Comparison of ENCODE assay signal across 32 mouse cellular contexts in the genomic region with DNA sequence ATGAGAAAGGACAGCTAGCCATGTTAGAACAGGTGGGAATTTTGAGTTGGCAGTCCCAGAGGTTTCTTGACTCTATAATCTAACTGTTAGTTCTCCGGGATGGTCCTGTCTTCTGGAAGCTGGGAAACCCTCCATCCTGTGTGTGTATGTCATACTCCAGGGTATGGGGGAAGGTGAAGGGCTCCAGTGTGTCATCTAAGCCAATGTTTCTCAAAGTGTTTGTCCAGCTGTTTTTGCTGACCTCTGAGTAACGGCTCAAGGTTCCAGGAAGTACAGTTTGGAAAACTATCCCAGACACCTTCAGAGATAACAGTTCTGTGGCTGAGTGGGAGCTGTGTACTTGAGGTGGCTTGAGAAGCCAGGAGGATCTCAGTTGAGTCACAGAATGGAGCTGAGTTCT.
"Had no signal": no experiment of that assay in that cellular context is flagged by ENCODE, and none has a peak within 500 bp of the region (broad histone marks: within the 10 kb centered on the region; RNA-seq: fewer than 3 reads in every experiment).

No protein-coding gene starts in this region.

- H3K9ac ChIP-seq: limb, embryonic 12.5 days; limb, embryonic 13.5 days; limb, embryonic 15.5 days; liver, embryonic 12.5 days; liver, embryonic 13.5 days; liver, embryonic 14.5 days; liver, embryonic 15.5 days; liver, postnatal 0 days; lung, embryonic 14.5 days; lung, embryonic 15.5 days; midbrain, embryonic 12.5 days; midbrain, embryonic 13.5 days; midbrain, embryonic 15.5 days; neural tube, embryonic 12.5 days; neural tube, embryonic 13.5 days had no signal

- H3K4me1 ChIP-seq: liver, embryonic 13.5 days; liver, embryonic 15.5 days; megakaryocyte, embryonic 14.5 days had no signal

- H3K4me3 ChIP-seq: limb, embryonic 10.5 days; limb, embryonic 12.5 days; limb, embryonic 13.5 days; limb, embryonic 15.5 days; liver, embryonic 12.5 days; liver, embryonic 13.5 days; liver, embryonic 15.5 days; lung, embryonic 15.5 days; megakaryocyte, embryonic 14.5 days; midbrain, embryonic 10.5 days; midbrain, embryonic 12.5 days; midbrain, embryonic 13.5 days; midbrain, embryonic 15.5 days; myocyte; neural tube, embryonic 12.5 days; neural tube, embryonic 13.5 days had no signal

- ATAC-seq: liver, embryonic 12.5 days; liver, postnatal 0 days; lung, postnatal 0 days; midbrain, embryonic 13.5 days; midbrain, embryonic 15.5 days; midbrain, embryonic 16.5 days had no signal

- DNase-seq: left cerebral cortex, postnatal 4 days; liver; liver, embryonic 13.5 days; liver, postnatal 0 days; lung, adult 18-20 months; lung, adult 2 months; lung, embryonic 14.5 days; lung, postnatal 10 days; lung, postnatal 14 days; lung, postnatal 4 days; midbrain, embryonic 14.5 days had no signal

- H3K36me3 ChIP-seq: liver, embryonic 12.5 days; liver, embryonic 13.5 days; liver, embryonic 15.5 days had no signal

- H3K27ac ChIP-seq: limb, embryonic 10.5 days; limb, embryonic 12.5 days; limb, embryonic 13.5 days; limb, embryonic 15.5 days; liver, embryonic 12.5 days; liver, embryonic 13.5 days; liver, embryonic 14.5 days; liver, embryonic 15.5 days; lung, embryonic 15.5 days; macrophage; midbrain, embryonic 10.5 days; midbrain, embryonic 13.5 days; midbrain, embryonic 15.5 days; neural tube, embryonic 12.5 days; neural tube, embryonic 13.5 days had no signal

- H3K27me3 ChIP-seq: limb, embryonic 12.5 days; limb, embryonic 13.5 days; limb, embryonic 15.5 days; liver, embryonic 12.5 days; liver, embryonic 13.5 days; liver, embryonic 15.5 days; lung, embryonic 15.5 days; midbrain, embryonic 12.5 days; midbrain, embryonic 13.5 days; midbrain, embryonic 15.5 days; neural tube, embryonic 12.5 days; neural tube, embryonic 13.5 days had no signal

- H3K9me3 ChIP-seq: limb, embryonic 10.5 days; limb, embryonic 12.5 days; limb, embryonic 13.5 days; limb, embryonic 15.5 days; liver, embryonic 12.5 days; liver, embryonic 13.5 days; liver, embryonic 15.5 days; lung, embryonic 15.5 days; megakaryocyte, embryonic 14.5 days; midbrain, embryonic 10.5 days; midbrain, embryonic 12.5 days; midbrain, embryonic 13.5 days; midbrain, embryonic 15.5 days; neural tube, embryonic 12.5 days; neural tube, embryonic 13.5 days had no signal

- H3K4me2 ChIP-seq: limb, embryonic 12.5 days; limb, embryonic 13.5 days; limb, embryonic 15.5 days; liver, embryonic 11.5 days; liver, embryonic 12.5 days; liver, embryonic 13.5 days; liver, embryonic 15.5 days; lung, embryonic 14.5 days; lung, embryonic 15.5 days; midbrain, embryonic 11.5 days; midbrain, embryonic 12.5 days; midbrain, embryonic 13.5 days; midbrain, embryonic 15.5 days; neural tube, embryonic 12.5 days; neural tube, embryonic 13.5 days had no signal
